Mouse (Mus musculus) kidney, postnatal 4 days (tissue): Measurements from ENCODE around the gene Vmn1r103.
"Not testable (repeated sequence)": the region's sequence is repeated elsewhere in the genome, so short reads cannot be mapped to it uniquely, and the experiment has no call there.

Source experiments
- DNase-seq, 2 experiments: peaks; one replicate each; pipeline ENCODE4 v3.0.0; 2021; ENCODE audit warnings: mixed read lengths in 2 of 2

Gene Vmn1r103

GRCm38 (mm10) chr7:20510434-20510833 is at the start of gene Vmn1r103:
TSS of gene Vmn1r103 (minus strand) at chr7:20510534.
- DNase-seq: not testable (repeated sequence)

- DNase-seq: not testable (repeated sequence)
These were observed 35.3 kb upstream of the Vmn1r103 start, which contains the start of gene Gm5726 for GRCm38 (mm10) chr7:20545657-20546056. TSS of gene Gm5726 (minus strand) at chr7:20545757.

GRCm38 (mm10) chr7:20533537-20533936 is 23.2 kb upstream of the Vmn1r103 start, which contains the start of gene Vmn1r104:
TSS of gene Vmn1r104 (plus strand) at chr7:20533837.
- not testable (repeated sequence) for DNase-seq

GRCm38 (mm10) chr7:20474825-20475224 is 35.5 kb downstream of the Vmn1r103 start, which contains the start of gene Gm10670:
TSS of gene Gm10670 (minus strand) at chr7:20474925.
- DNase-seq: not testable (repeated sequence)
